Mouse (Mus musculus): ENCODE data around the gene Isca1. TPM values are rescaled to one million over a fixed set of nuclear protein-coding genes. Genes with fewer than 3 reads are reported as not detected.

Isca1 gene
- polyA plus RNA-seq, 1 experiment, result 58.8 TPM

GRCm38 (mm10) chr13:59710230-59710629 lies 59.4 kb downstream of the Isca1 start, which contains the start of gene Spata31d1a:
Gene Spata31d1a, minus strand, starts transcription at chr13:59710330.
- no peaks in the 10 kb centered on the region for H3K36me3 ChIP-seq (ENCODE audit: control insufficient read depth, insufficient read depth)
- H3K27me3 ChIP-seq (ENCODE audit: control insufficient read depth, insufficient read depth, insufficient read length), result peaks cover 29% of the 10 kb centered on the region
- TF ChIP-seq POLR2A (IDR thresholded peaks at IDR 0.05; ENCODE audit: insufficient read length, low read depth), result no peak
- no peak for TF ChIP-seq MAX (IDR thresholded peaks at IDR 0.05; ENCODE audit: low read depth)
- no peak for TF ChIP-seq SRF (IDR thresholded peaks at IDR 0.05; ENCODE audit: control insufficient read depth, insufficient read length, low read depth)
- TF ChIP-seq CEBPB (IDR thresholded peaks at IDR 0.05; ENCODE audit: insufficient read depth, poor library complexity, severe bottlenecking), result no peak
- no peak for TF ChIP-seq MYOG (IDR thresholded peaks at IDR 0.05; ENCODE audit: control insufficient read depth in 1 of 3, insufficient read depth in 1 of 3, insufficient read length in 2 of 3, low read depth in 2 of 3)
- no peak for TF ChIP-seq MYOD1 (IDR thresholded peaks at IDR 0.05; ENCODE audit: control insufficient read depth in 1 of 3, insufficient read length in 2 of 3, low read depth in 2 of 3)
- TF ChIP-seq TCF12 (IDR thresholded peaks at IDR 0.05; ENCODE audit: insufficient read depth, poor library complexity, severe bottlenecking), result no peak
- no peak for TF ChIP-seq TCF3 (IDR thresholded peaks at IDR 0.05; ENCODE audit: insufficient read length, low read depth)
- TF ChIP-seq USF1 (IDR thresholded peaks at IDR 0.05; ENCODE audit: low read depth), result no peak
- no peak for TF ChIP-seq POLR2AphosphoS2 (IDR thresholded peaks at IDR 0.05; ENCODE audit: insufficient read length, low read depth)
- TF ChIP-seq E2F4 (IDR thresholded peaks at IDR 0.05; ENCODE audit: insufficient read depth), result no peak
- no peak for TF ChIP-seq REST (IDR thresholded peaks at IDR 0.05; ENCODE audit: insufficient read depth, insufficient read length)
- no peak within 1 kb of the TSS for H3K4me3 ChIP-seq
- no peaks in the 10 kb centered on the region for H3K79me2 ChIP-seq (ENCODE audit: control insufficient read depth, insufficient read depth)
- H3K4me2 ChIP-seq (ENCODE audit: low read depth), result no peak within 1 kb of the TSS
- H3ac ChIP-seq (ENCODE audit: control insufficient read depth, insufficient read length), result no peak within 1 kb of the TSS

Other genes starting within 250 kb of the Isca1 start
- 10.1 TPM for gene Agtpbp1, start 184.6 kb downstream of the Isca1 start, polyA plus RNA-seq (2012; fragmentation: generic; extraction: Trizol)
- gene Naa35, start 184.6 kb downstream of the Isca1 start, polyA plus RNA-seq (2012; fragmentation: generic; extraction: Trizol), result 32.3 TPM
- gene Golm1, start 94.0 kb downstream of the Isca1 start, polyA plus RNA-seq (2012; fragmentation: generic; extraction: Trizol), result 4.8 TPM
- not detected for gene 4921517D22Rik, start 75.7 kb downstream of the Isca1 start, polyA plus RNA-seq (2012; fragmentation: generic; extraction: Trizol)
- gene Spata31d1a, start 59.5 kb downstream of the Isca1 start, polyA plus RNA-seq (2012; fragmentation: generic; extraction: Trizol), result not detected
- not detected for gene Spata31d1b, start 57.5 kb downstream of the Isca1 start, polyA plus RNA-seq (2012; fragmentation: generic; extraction: Trizol)
- gene Spata31d1d, start 38.1 kb downstream of the Isca1 start, polyA plus RNA-seq (2012; fragmentation: generic; extraction: Trizol), result not detected
- gene 1700014D04Rik, start 23.1 kb downstream of the Isca1 start, polyA plus RNA-seq (2012; fragmentation: generic; extraction: Trizol), result not detected
- not detected for gene Gm49354, start 12.4 kb upstream of the Isca1 start, polyA plus RNA-seq (2012; fragmentation: generic; extraction: Trizol)
- 17.8 TPM for gene Tut7, start 53.3 kb upstream of the Isca1 start, polyA plus RNA-seq (2012; fragmentation: generic; extraction: Trizol)